Mouse (Mus musculus) heart, postnatal 25 days (tissue): ENCODE measurements around the gene Rfx1. TPM values are rescaled to one million over a fixed set of nuclear protein-coding genes. Genes with fewer than 3 reads are reported as not detected.

ENCODE experiments used
- DNase-seq: peaks from one replicate; pipeline ENCODE4 v3.0.0; 2022; ENCODE audit warnings: low spot score
- intact Hi-C: fragments of 180-260 bp; cut with DNase I; formaldehyde crosslinking; loops from one replicate; pipeline ENCODE4 v1.15.1; 2025
- total RNA-seq, 2 experiments: library from RNA; stranded (reverse); gene quantifications; 2 replicates each; pipeline ENCODE4 v1.2.3; 2021

The Rfx1 gene
- total RNA-seq, 2 experiments from 2014 or later = 8.5 to 9.7 TPM

GRCm38 (mm10) chr8:84057827-84058226 is 8.8 kb upstream of the Rfx1 start:
- DNase-seq = no peak
- intact Hi-C loops = no loop called here

- no peak for DNase-seq
- intact Hi-C loops = no loop called here
Observed at GRCm38 (mm10) chr8:84059226-84059625, 7.4 kb upstream of the Rfx1 start.

- intact Hi-C loops = no loop called here
- no peak for DNase-seq
Observed at GRCm38 (mm10) chr8:84060245-84060644, 6.4 kb upstream of the Rfx1 start.

- DNase-seq = no peak
- intact Hi-C loops = loop anchor here (2.0 kb wide), 1 partner anchor 21 kb away; the partner anchor contains the start of gene Il27ra
Observed at GRCm38 (mm10) chr8:84063861-84064610, 2.6 kb upstream of the Rfx1 start.

GRCm38 (mm10) chr8:84065037-84065436 is 1.6 kb upstream of the Rfx1 start, which contains the start of gene Gm10643:
Gene Gm10643, minus strand, starts transcription at chr8:84065137.
- no peak for DNase-seq
- intact Hi-C loops = loop anchor here (2.0 to 5.0 kb wide), 2 partner anchors 22 to 82 kb away; partner anchors contain the start of genes 4930432K21Rik, Cc2d1a and Il27ra

- no peak for DNase-seq
- intact Hi-C loops = loop anchor here (2.0 to 5.0 kb wide), 2 partner anchors 23 to 82 kb away; partner anchors contain the start of genes 4930432K21Rik, Cc2d1a and Il27ra
Observed at GRCm38 (mm10) chr8:84065457-84066072, 1.1 kb upstream of the Rfx1 start.

GRCm38 (mm10) chr8:84067047-84067573 is 476 bp downstream of the Rfx1 start:
- peak; percentile 93 for DNase-seq
- intact Hi-C loops = loop anchor here (5.0 kb wide), 1 partner anchor 80 kb away; the partner anchor contains the start of genes 4930432K21Rik and Cc2d1a

GRCm38 (mm10) chr8:84067911-84068310 is 1.3 kb downstream of the Rfx1 start:
- DNase-seq = no peak
- intact Hi-C loops = loop anchor here (5.0 kb wide), 1 partner anchor 79 kb away; the partner anchor contains the start of genes 4930432K21Rik and Cc2d1a

GRCm38 (mm10) chr8:84068316-84069035 is 1.8 kb downstream of the Rfx1 start:
- DNase-seq = no peak
- intact Hi-C loops = loop anchor here (5.0 kb wide), 1 partner anchor 79 kb away; the partner anchor contains the start of genes 4930432K21Rik and Cc2d1a

- no peak for DNase-seq
- intact Hi-C loops = loop anchor here (5.0 kb wide), 1 partner anchor 78 kb away; the partner anchor contains the start of genes 4930432K21Rik and Cc2d1a
Observed at GRCm38 (mm10) chr8:84069169-84069568, 2.5 kb downstream of the Rfx1 start.

GRCm38 (mm10) chr8:84069750-84070149 is 3.1 kb downstream of the Rfx1 start:
- intact Hi-C loops = loop anchor here (2.0 to 5.0 kb wide), 3 partner anchors 33 to 78 kb away; partner anchors contain the start of genes 2210011C24Rik, 4930432K21Rik and Cc2d1a
- no peak for DNase-seq

- intact Hi-C loops = loop anchor here (2.0 to 5.0 kb wide), 2 partner anchors 33 to 58 kb away; partner anchors contain the start of gene 2210011C24Rik
- no peak for DNase-seq
Observed at GRCm38 (mm10) chr8:84070241-84070640, 3.6 kb downstream of the Rfx1 start.

GRCm38 (mm10) chr8:84070667-84071066 is 4.0 kb downstream of the Rfx1 start:
- no peak for DNase-seq
- intact Hi-C loops = loop anchor here (2.0 to 5.0 kb wide), 2 partner anchors 32 to 58 kb away; partner anchors contain the start of gene 2210011C24Rik

- intact Hi-C loops = loop anchor here (2.0 to 5.0 kb wide), 2 partner anchors 31 to 60 kb away; partner anchors contain the start of gene 2210011C24Rik
- no peak for DNase-seq
Observed at GRCm38 (mm10) chr8:84071921-84072320, 5.3 kb downstream of the Rfx1 start.

GRCm38 (mm10) chr8:84072321-84072720 is 5.7 kb downstream of the Rfx1 start:
- no peak for DNase-seq
- intact Hi-C loops = loop anchor here (5.0 kb wide), 1 partner anchor 60 kb away; the partner anchor contains the start of gene 2210011C24Rik

GRCm38 (mm10) chr8:84073230-84073976 is 6.8 kb downstream of the Rfx1 start:
- DNase-seq = no peak
- intact Hi-C loops = loop anchor here (5.0 kb wide), 1 partner anchor 61 kb away; the partner anchor contains the start of gene 2210011C24Rik

GRCm38 (mm10) chr8:84076412-84076811 is 9.8 kb downstream of the Rfx1 start:
- intact Hi-C loops = no loop called here
- DNase-seq = no peak

- intact Hi-C loops = no loop called here
- no peak for DNase-seq
Observed at GRCm38 (mm10) chr8:84076849-84077248, 10.2 kb downstream of the Rfx1 start.

GRCm38 (mm10) chr8:84079206-84079605 is 12.6 kb downstream of the Rfx1 start:
- no peak for DNase-seq
- intact Hi-C loops = no loop called here
